8 mouse cellular contexts compared by ENCODE assay signal in genomic region chrX:152234125-152234524, GRCm38 (mm10). TPM values are rescaled to one million over a fixed set of nuclear protein-coding genes. Genes with fewer than 3 reads are reported as not detected.
A peak's percentile ranks its signal among the peaks of the same experiment; 100 is the strongest.
DNase-seq lines count a peak whose midpoint lies in the region; ATAC-seq and TF ChIP-seq lines count a peak whose summit lies in the region.

No protein-coding gene starts in this region.

- peak overlapping the region; percentile 65 for H3K4me2 ChIP-seq in heart, embryonic 11.5 days
- peak overlapping the region; percentile 75 for H3K4me2 ChIP-seq in liver, embryonic 13.5 days

- no peaks in the 10 kb centered on the region for H3K36me3 ChIP-seq in heart, embryonic 11.5 days (ENCODE audit: control insufficient read depth, insufficient read depth, low read length)
- peaks cover 41% of the 10 kb centered on the region for H3K36me3 ChIP-seq in E14TG2a.4 (ENCODE audit: insufficient read depth, low read length)
- peaks cover 29% of the 10 kb centered on the region for H3K36me3 ChIP-seq in forebrain, embryonic 10.5 days (replicated peaks)
- H3K36me3 ChIP-seq in liver, embryonic 13.5 days = peaks cover 27% of the 10 kb centered on the region

- WGBS in heart, embryonic 11.5 days (ENCODE audit: insufficient replicate concordance) = 19% methylated on average over 3 of the region's 3 CpGs
- WGBS in forebrain, embryonic 10.5 days = 33% methylated on average over 3 of the region's 3 CpGs
- 6% methylated on average over 3 of the region's 3 CpGs for WGBS in liver, embryonic 13.5 days (ENCODE audit: insufficient replicate concordance)

- peak overlapping the region; percentile 97 for H3K9ac ChIP-seq in heart, embryonic 11.5 days (ENCODE audit: low read depth, low read length)
- peak overlapping the region; percentile 93 for H3K9ac ChIP-seq in liver, embryonic 13.5 days

- H3K27ac ChIP-seq in heart, embryonic 11.5 days (ENCODE audit: low read depth, low read length) = no peak overlapping the region
- H3K27ac ChIP-seq in forebrain, embryonic 10.5 days = peak overlapping the region; percentile 93; the same call in 1 of the 2 replicates
- peak overlapping the region; percentile 82 for H3K27ac ChIP-seq in liver, embryonic 13.5 days

- no peak for DNase-seq in heart, adult 8-10 months (ENCODE audit: low spot score)
- DNase-seq in forebrain, embryonic 10.5 days (ENCODE audit: extremely low spot score, low spot score) = no peak
- DNase-seq in liver, embryonic 13.5 days = no peak
- DNase-seq in urinary bladder, postnatal 4 days (ENCODE audit: low spot score in 2 of 2) = no peak
- no peak for DNase-seq in gastrocnemius, postnatal 14 days
- no peak for DNase-seq in gastrocnemius, postnatal 10 days

- intact Hi-C loops in gastrocnemius, postnatal 14 days (cut with DNase I; ENCODE audit: low total_unique reads) = no loop called here

- ATAC-seq in heart, embryonic 11.5 days (replicated peaks; ENCODE audit: insufficient number of reproducible peaks, low FRiP score, low TSS enrichment) = no peak
- no peak for ATAC-seq in liver, embryonic 13.5 days (ENCODE audit: low read depth)

- H3K4me1 ChIP-seq in heart, embryonic 11.5 days (ENCODE audit: control insufficient read depth, insufficient read depth, low read length) = peaks cover 11% of the 10 kb centered on the region
- peaks cover 20% of the 10 kb centered on the region for H3K4me1 ChIP-seq in E14TG2a.4 (replicated peaks; ENCODE audit: low read depth, low read length)
- H3K4me1 ChIP-seq in forebrain, embryonic 10.5 days = peaks cover 17% of the 10 kb centered on the region
- peaks cover 24% of the 10 kb centered on the region for H3K4me1 ChIP-seq in liver, embryonic 13.5 days (replicated peaks)

- peak overlapping the region; percentile 87 for H3K4me3 ChIP-seq in heart, embryonic 11.5 days (ENCODE audit: low read depth, low read length)
- peak overlapping the region; percentile 94 for H3K4me3 ChIP-seq in E14TG2a.4 (replicated peaks; ENCODE audit: low read length)
- H3K4me3 ChIP-seq in forebrain, embryonic 10.5 days = peak overlapping the region; percentile 86
- peak overlapping the region; percentile 93 for H3K4me3 ChIP-seq in liver, embryonic 13.5 days (replicated peaks)

- no peak for TF ChIP-seq CTCF in E14TG2a.4 (conservative IDR thresholded peaks at IDR 0.05; ENCODE audit: low read length)

- H3K9me3 ChIP-seq in heart, embryonic 11.5 days (replicated peaks; ENCODE audit: control insufficient read depth, low read length) = no peaks in the 10 kb centered on the region
- no peaks in the 10 kb centered on the region for H3K9me3 ChIP-seq in E14TG2a.4 (ENCODE audit: low read length)
- no peaks in the 10 kb centered on the region for H3K9me3 ChIP-seq in forebrain, embryonic 10.5 days
- H3K9me3 ChIP-seq in liver, embryonic 13.5 days (replicated peaks) = no peaks in the 10 kb centered on the region

- H3K27me3 ChIP-seq in heart, embryonic 11.5 days (ENCODE audit: control insufficient read depth, insufficient read depth, low read length) = no peaks in the 10 kb centered on the region; the same call in 1 of the 2 replicates
- H3K27me3 ChIP-seq in E14TG2a.4 (ENCODE audit: insufficient read depth, low read length) = no peaks in the 10 kb centered on the region
- peaks cover 13% of the 10 kb centered on the region for H3K27me3 ChIP-seq in forebrain, embryonic 10.5 days (ENCODE audit: poor library complexity, severe bottlenecking)
- H3K27me3 ChIP-seq in liver, embryonic 13.5 days = no peaks in the 10 kb centered on the region

RNA-seq across cellular contexts. Expression of gene Kdm5c, which starts 1.3 kb away (rescaled TPM):
- 28.6 and 30.2 TPM in 2 replicates for polyA plus RNA-seq in heart, embryonic 11.5 days (2014; fragmentation: Nextera tagmentation; extraction: Ambion mirVana)
- total RNA-seq in heart, adult 8-10 months (2022) = 10 to 100 TPM; 26.9 to 54.4 (median 37.6) TPM
- polyA plus RNA-seq in forebrain, embryonic 10.5 days (2016; fragmentation: Nextera tagmentation; extraction: Ambion mirVana) = 66.7 and 69.3 TPM in 2 replicates
- polyA plus RNA-seq in liver, embryonic 13.5 days (2015; fragmentation: Nextera tagmentation; extraction: Ambion mirVana) = 18.2 and 25.7 TPM in 2 replicates
- 10 to 100 TPM; 18.6 to 24.0 TPM for total RNA-seq in gastrocnemius, postnatal 14 days (2021)
- 10 to 100 TPM; 19.3 to 35.5 TPM for total RNA-seq in gastrocnemius, postnatal 10 days (2021)
